Mouse (Mus musculus): ENCODE measurements around the gene Cul1. TPM values are rescaled to one million over a fixed set of nuclear protein-coding genes. Genes with fewer than 3 reads are reported as not detected.

The Cul1 gene
- polyA plus RNA-seq, 1 experiment from 2014 or later, result 141 TPM

DNA sequence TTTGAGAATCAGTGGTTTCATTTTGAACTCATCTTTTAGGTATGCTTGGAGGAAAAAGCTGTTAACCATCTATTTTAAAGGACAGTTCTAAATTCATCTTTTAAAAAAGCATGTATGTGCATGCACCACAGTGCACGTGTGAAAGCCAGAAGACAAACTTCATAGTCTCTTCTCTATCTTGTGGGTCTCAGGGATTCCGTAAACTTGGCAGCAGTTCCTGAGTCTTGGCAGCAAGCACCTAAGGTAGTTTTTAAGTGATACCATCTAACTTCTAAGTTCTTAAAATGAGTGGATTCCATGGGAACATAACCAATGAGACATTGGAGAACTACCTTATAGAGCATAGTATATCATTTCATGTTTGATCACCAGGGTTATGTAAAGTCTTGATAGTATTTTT lies 3.7 kb downstream of the Cul1 start:
- no peak for ATAC-seq (ENCODE audit: insufficient number of reproducible peaks, insufficient read depth, low FRiP score, low read depth)
- WGBS, result 41% methylated on average over 2 of the region's 2 CpGs

GRCm38 (mm10) chr6:47465400-47465799 lies 12.2 kb downstream of the Cul1 start:
- Histone ChIP-seq H3K27ac (ENCODE audit: low read length) (no peak overlapping the region), H3K36me3 (ENCODE audit: control insufficient read depth, insufficient read depth, low read length) (no peaks in the 10 kb centered on the region), H3K4me2 (replicated peaks; ENCODE audit: low read depth, low read length) (no peak overlapping the region), H3K9me3 (ENCODE audit: control insufficient read depth, low read depth, low read length) (peaks cover 5% of the 10 kb centered on the region; the same call in 1 of the 2 replicates), H3K9ac (replicated peaks; ENCODE audit: low read depth, low read length) (no peak overlapping the region), H3K4me1 (ENCODE audit: control insufficient read depth, insufficient read depth, low read length) (no peaks in the 10 kb centered on the region), H3K4me3 (ENCODE audit: low read depth, low read length) (no peak overlapping the region), H3K27me3 (ENCODE audit: control insufficient read depth, insufficient read depth, low read length) (no peaks in the 10 kb centered on the region)
- no peak for ATAC-seq (ENCODE audit: insufficient number of reproducible peaks, insufficient read depth, low FRiP score, low read depth)
- 36% methylated on average over 2 of the region's 2 CpGs for WGBS

More for the DNA sequence above, 3.7 kb downstream of the Cul1 start:
- Histone ChIP-seq H3K4me1 (ENCODE audit: control insufficient read depth, insufficient read depth, low read length) (peaks cover 11% of the 10 kb centered on the region), H3K4me3 (ENCODE audit: low read depth, low read length) (no peak overlapping the region), H3K27ac (ENCODE audit: low read length) (no peak overlapping the region), H3K4me2 (replicated peaks; ENCODE audit: low read depth, low read length) (no peak overlapping the region), H3K9me3 (ENCODE audit: control insufficient read depth, low read depth, low read length) (no peaks in the 10 kb centered on the region), H3K36me3 (ENCODE audit: control insufficient read depth, insufficient read depth, low read length) (no peaks in the 10 kb centered on the region), H3K9ac (replicated peaks; ENCODE audit: low read depth, low read length) (no peak overlapping the region), H3K27me3 (ENCODE audit: control insufficient read depth, insufficient read depth, low read length) (no peaks in the 10 kb centered on the region)

DNA sequence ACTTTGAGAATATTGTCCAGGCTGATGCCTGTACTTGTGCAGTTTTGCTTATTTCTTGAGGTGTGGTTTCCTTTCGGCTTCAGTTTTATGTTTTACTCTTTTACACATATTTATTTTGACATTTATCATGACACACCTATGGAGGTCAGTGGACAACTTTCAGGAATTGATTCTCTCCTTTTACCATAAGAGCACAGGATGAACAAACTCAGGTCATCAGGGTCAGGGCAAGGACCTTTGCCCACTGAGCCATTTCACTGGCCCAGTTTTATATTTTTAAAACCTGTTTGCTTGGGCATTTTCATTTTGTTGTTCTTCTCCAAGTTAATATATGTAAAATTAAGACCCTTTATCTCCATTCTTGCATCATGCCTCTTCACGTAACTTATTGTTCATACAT lies 13.3 kb downstream of the Cul1 start:
- no peaks in the 10 kb centered on the region for H3K4me1 ChIP-seq (ENCODE audit: control insufficient read depth, insufficient read depth, low read length)
- peaks cover 5% of the 10 kb centered on the region; the same call in 1 of the 2 replicates for H3K9me3 ChIP-seq (ENCODE audit: control insufficient read depth, low read depth, low read length)
- H3K36me3 ChIP-seq (ENCODE audit: control insufficient read depth, insufficient read depth, low read length), result no peaks in the 10 kb centered on the region
- H3K4me3 ChIP-seq (ENCODE audit: low read depth, low read length), result no peak overlapping the region
- no peak overlapping the region for H3K27ac ChIP-seq (ENCODE audit: low read length)
- no peak for ATAC-seq (ENCODE audit: insufficient number of reproducible peaks, insufficient read depth, low FRiP score, low read depth)
- no peak overlapping the region for H3K9ac ChIP-seq (replicated peaks; ENCODE audit: low read depth, low read length)
- WGBS, result 92% methylated on average over 2 of the region's 2 CpGs
- no peaks in the 10 kb centered on the region for H3K27me3 ChIP-seq (ENCODE audit: control insufficient read depth, insufficient read depth, low read length)
- no peak overlapping the region for H3K4me2 ChIP-seq (replicated peaks; ENCODE audit: low read depth, low read length)

DNA sequence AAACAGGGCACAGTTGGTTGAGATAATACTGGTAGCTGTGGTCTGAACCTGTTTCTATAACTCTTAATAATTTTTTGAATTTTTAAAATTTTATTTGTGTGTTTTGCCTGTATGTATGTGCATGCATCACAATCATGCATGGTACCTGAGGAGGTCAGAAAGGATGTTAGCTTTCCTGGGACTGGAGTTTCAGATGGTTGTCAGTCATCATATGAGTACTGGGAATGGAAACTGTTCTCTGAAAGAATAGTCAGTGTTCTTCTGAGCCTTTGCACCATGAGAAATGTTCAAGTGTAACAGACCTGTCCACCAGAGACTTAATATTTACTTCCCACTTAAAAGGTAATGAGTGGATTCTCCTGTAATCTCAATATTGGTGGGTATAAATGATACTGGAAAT lies 13.9 kb downstream of the Cul1 start:
- H3K4me2 ChIP-seq (replicated peaks; ENCODE audit: low read depth, low read length), result no peak overlapping the region
- ATAC-seq (ENCODE audit: insufficient number of reproducible peaks, insufficient read depth, low FRiP score, low read depth), result no peak
- no peaks in the 10 kb centered on the region for H3K4me1 ChIP-seq (ENCODE audit: control insufficient read depth, insufficient read depth, low read length)
- H3K27ac ChIP-seq (ENCODE audit: low read length), result no peak overlapping the region
- H3K4me3 ChIP-seq (ENCODE audit: low read depth, low read length), result no peak overlapping the region
- no peak overlapping the region for H3K9ac ChIP-seq (replicated peaks; ENCODE audit: low read depth, low read length)
- no peaks in the 10 kb centered on the region for H3K27me3 ChIP-seq (ENCODE audit: control insufficient read depth, insufficient read depth, low read length)
- H3K36me3 ChIP-seq (ENCODE audit: control insufficient read depth, insufficient read depth, low read length), result no peaks in the 10 kb centered on the region
- peaks cover 5% of the 10 kb centered on the region; the same call in 1 of the 2 replicates for H3K9me3 ChIP-seq (ENCODE audit: control insufficient read depth, low read depth, low read length)

DNA sequence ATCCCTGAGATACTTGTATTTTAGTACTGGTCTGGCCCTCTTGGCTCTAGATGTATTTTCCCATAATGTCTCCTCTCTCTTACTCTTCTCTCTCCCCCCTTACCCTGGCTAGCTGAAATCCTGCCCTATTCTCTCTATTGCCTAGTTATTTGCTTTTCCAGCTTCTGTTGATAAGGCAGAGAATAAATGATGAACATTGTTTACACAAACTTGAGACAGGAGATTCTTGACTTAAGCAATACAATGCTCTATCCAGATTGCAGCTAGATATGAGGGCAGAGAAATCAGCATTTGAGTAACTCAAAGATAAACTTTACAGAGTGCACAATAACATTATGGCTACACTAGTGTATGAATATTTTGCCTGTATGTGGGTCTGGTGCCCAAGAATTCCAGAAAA lies 16.6 kb downstream of the Cul1 start:
- Histone ChIP-seq H3K4me3 (ENCODE audit: low read depth, low read length) (no peak overlapping the region), H3K4me1 (ENCODE audit: control insufficient read depth, insufficient read depth, low read length) (no peaks in the 10 kb centered on the region), H3K27me3 (ENCODE audit: control insufficient read depth, insufficient read depth, low read length) (no peaks in the 10 kb centered on the region), H3K9ac (replicated peaks; ENCODE audit: low read depth, low read length) (no peak overlapping the region), H3K9me3 (ENCODE audit: control insufficient read depth, low read depth, low read length) (peaks cover 5% of the 10 kb centered on the region; the same call in 1 of the 2 replicates), H3K27ac (ENCODE audit: low read length) (no peak overlapping the region), H3K4me2 (replicated peaks; ENCODE audit: low read depth, low read length) (no peak overlapping the region), H3K36me3 (ENCODE audit: control insufficient read depth, insufficient read depth, low read length) (no peaks in the 10 kb centered on the region)
- no peak for ATAC-seq (ENCODE audit: insufficient number of reproducible peaks, insufficient read depth, low FRiP score, low read depth)

- Histone ChIP-seq H3K4me3 (ENCODE audit: low read depth, low read length) (no peak overlapping the region), H3K27me3 (ENCODE audit: control insufficient read depth, insufficient read depth, low read length) (no peaks in the 10 kb centered on the region), H3K9ac (replicated peaks; ENCODE audit: low read depth, low read length) (no peak overlapping the region), H3K27ac (ENCODE audit: low read length) (no peak overlapping the region), H3K36me3 (ENCODE audit: control insufficient read depth, insufficient read depth, low read length) (no peaks in the 10 kb centered on the region), H3K4me2 (replicated peaks; ENCODE audit: low read depth, low read length) (no peak overlapping the region), H3K9me3 (ENCODE audit: control insufficient read depth, low read depth, low read length) (peaks cover 5% of the 10 kb centered on the region; the same call in 1 of the 2 replicates), H3K4me1 (ENCODE audit: control insufficient read depth, insufficient read depth, low read length) (no peaks in the 10 kb centered on the region)
- ATAC-seq (ENCODE audit: insufficient number of reproducible peaks, insufficient read depth, low FRiP score, low read depth), result no peak
Measured at GRCm38 (mm10) chr6:47472444-47472843, 19.2 kb downstream of the Cul1 start.

- Histone ChIP-seq H3K4me3 (ENCODE audit: low read depth, low read length) (no peak overlapping the region), H3K9me3 (ENCODE audit: control insufficient read depth, low read depth, low read length) (no peaks in the 10 kb centered on the region), H3K36me3 (ENCODE audit: control insufficient read depth, insufficient read depth, low read length) (no peaks in the 10 kb centered on the region), H3K4me2 (replicated peaks; ENCODE audit: low read depth, low read length) (no peak overlapping the region), H3K4me1 (ENCODE audit: control insufficient read depth, insufficient read depth, low read length) (no peaks in the 10 kb centered on the region), H3K27ac (ENCODE audit: low read length) (no peak overlapping the region), H3K27me3 (ENCODE audit: control insufficient read depth, insufficient read depth, low read length) (no peaks in the 10 kb centered on the region), H3K9ac (replicated peaks; ENCODE audit: low read depth, low read length) (no peak overlapping the region)
- ATAC-seq (ENCODE audit: insufficient number of reproducible peaks, insufficient read depth, low FRiP score, low read depth), result no peak
- 90% methylated on average over 1 of the region's 1 CpGs for WGBS
Measured at GRCm38 (mm10) chr6:47482027-47482426, 28.8 kb downstream of the Cul1 start.

- Histone ChIP-seq H3K9ac (replicated peaks; ENCODE audit: low read depth, low read length) (no peak overlapping the region), H3K27ac (ENCODE audit: low read length) (no peak overlapping the region), H3K36me3 (ENCODE audit: control insufficient read depth, insufficient read depth, low read length) (peaks cover 3% of the 10 kb centered on the region; the same call in 1 of the 2 replicates), H3K4me1 (ENCODE audit: control insufficient read depth, insufficient read depth, low read length) (no peaks in the 10 kb centered on the region), H3K27me3 (ENCODE audit: control insufficient read depth, insufficient read depth, low read length) (no peaks in the 10 kb centered on the region), H3K9me3 (ENCODE audit: control insufficient read depth, low read depth, low read length) (no peaks in the 10 kb centered on the region), H3K4me2 (replicated peaks; ENCODE audit: low read depth, low read length) (no peak overlapping the region), H3K4me3 (ENCODE audit: low read depth, low read length) (no peak overlapping the region)
- 76% methylated on average over 4 of the region's 4 CpGs for WGBS
- no peak for ATAC-seq (ENCODE audit: insufficient number of reproducible peaks, insufficient read depth, low FRiP score, low read depth)
Measured at GRCm38 (mm10) chr6:47494562-47494961, 41.4 kb downstream of the Cul1 start.

- H3K36me3 ChIP-seq (ENCODE audit: control insufficient read depth, insufficient read depth, low read length), result peaks cover 83% of the 10 kb centered on the region
- no peak for ATAC-seq (ENCODE audit: insufficient number of reproducible peaks, insufficient read depth, low FRiP score, low read depth)
- no peak overlapping the region for H3K27ac ChIP-seq (ENCODE audit: low read length)
- no peak overlapping the region for H3K9ac ChIP-seq (replicated peaks; ENCODE audit: low read depth, low read length)
- no peaks in the 10 kb centered on the region for H3K9me3 ChIP-seq (ENCODE audit: control insufficient read depth, low read depth, low read length)
- H3K4me2 ChIP-seq (replicated peaks; ENCODE audit: low read depth, low read length), result no peak overlapping the region
- no peaks in the 10 kb centered on the region for H3K27me3 ChIP-seq (ENCODE audit: control insufficient read depth, insufficient read depth, low read length)
- WGBS, result 84% methylated on average over 2 of the region's 2 CpGs
- H3K4me1 ChIP-seq (ENCODE audit: control insufficient read depth, insufficient read depth, low read length), result no peaks in the 10 kb centered on the region
- H3K4me3 ChIP-seq (ENCODE audit: low read depth, low read length), result no peak overlapping the region
Measured at GRCm38 (mm10) chr6:47520030-47520429, 66.8 kb downstream of the Cul1 start.

Data from stomach, embryonic 14.5 days (tissue).